Mouse (Mus musculus): Measurements from ENCODE around the gene Dgkq. TPM values are rescaled to one million over a fixed set of nuclear protein-coding genes. Genes with fewer than 3 reads are reported as not detected.

The Dgkq gene
- polyA plus RNA-seq, 1 experiment from 2014 or later = 11.0 TPM

- Histone ChIP-seq H3K4me2 (ENCODE audit: low read depth, low read length) (peak overlapping the region; percentile 83), H3K9me3 (ENCODE audit: control insufficient read depth, low read length) (no peaks in the 10 kb centered on the region), H3K4me3 (ENCODE audit: low read length) (peak overlapping the region; percentile 88), H3K27me3 (ENCODE audit: control insufficient read depth, insufficient read depth, low read depth, low read length) (no peaks in the 10 kb centered on the region), H3K27ac (ENCODE audit: low read length) (peak overlapping the region; percentile 73), H3K9ac (ENCODE audit: low read length) (peak overlapping the region; percentile 87), H3K4me1 (replicated peaks; ENCODE audit: control insufficient read depth, insufficient read depth, low read length) (peaks cover 31% of the 10 kb centered on the region), H3K36me3 (ENCODE audit: control insufficient read depth, insufficient read depth, low read length) (0 out of 2 replicates have a peak, but pooled peaks cover under 1% of the 10 kb centered on the region)
- WGBS = 0% methylated on average over 27 of the region's 43 CpGs
- ATAC-seq (ENCODE audit: low read depth) = peak; percentile 97
Observed at GRCm38 (mm10) chr5:108693872-108694288, 24.4 kb upstream of the Dgkq start.

- Histone ChIP-seq H3K36me3 (ENCODE audit: control insufficient read depth, insufficient read depth, low read length) (no peaks in the 10 kb centered on the region), H3K4me1 (replicated peaks; ENCODE audit: control insufficient read depth, insufficient read depth, low read length) (peaks cover 26% of the 10 kb centered on the region), H3K9ac (ENCODE audit: low read length) (peak within 1 kb of the TSS; percentile 78), H3K4me3 (ENCODE audit: low read length) (peak within 1 kb of the TSS; percentile 88), H3K4me2 (ENCODE audit: low read depth, low read length) (peak within 1 kb of the TSS; percentile 82), H3K9me3 (ENCODE audit: control insufficient read depth, low read length) (no peaks in the 10 kb centered on the region), H3K27ac (ENCODE audit: low read length) (0 out of 2 replicates have a peak within 1 kb of the TSS, but pooled peaks have one; percentile 12), H3K27me3 (ENCODE audit: control insufficient read depth, insufficient read depth, low read depth, low read length) (no peaks in the 10 kb centered on the region)
- peak; percentile 6; the same call in 1 of the 2 replicates for ATAC-seq (ENCODE audit: low read depth)
- whole genome bisulfite sequencing = 2% methylated on average over 16 of the region's 18 CpGs
Observed at GRCm38 (mm10) chr5:108692271-108692670, 22.8 kb upstream of the Dgkq start, which contains the start of gene Fgfrl1. Gene Fgfrl1 (plus strand): TSS chr5:108692382.

- no peak for ATAC-seq (ENCODE audit: low read depth)
- H3K27ac ChIP-seq (ENCODE audit: low read length) = no peak overlapping the region
- no peaks in the 10 kb centered on the region for H3K27me3 ChIP-seq (ENCODE audit: control insufficient read depth, insufficient read depth, low read depth, low read length)
- H3K9ac ChIP-seq (ENCODE audit: low read length) = no peak overlapping the region
- H3K4me2 ChIP-seq (ENCODE audit: low read depth, low read length) = no peak overlapping the region
- H3K4me3 ChIP-seq (ENCODE audit: low read length) = no peak overlapping the region
- no peaks in the 10 kb centered on the region for H3K36me3 ChIP-seq (ENCODE audit: control insufficient read depth, insufficient read depth, low read length)
- peaks cover 17% of the 10 kb centered on the region for H3K4me1 ChIP-seq (replicated peaks; ENCODE audit: control insufficient read depth, insufficient read depth, low read length)
- no peaks in the 10 kb centered on the region for H3K9me3 ChIP-seq (ENCODE audit: control insufficient read depth, low read length)
- WGBS = 70% methylated on average over 4 of the region's 4 CpGs
Observed at GRCm38 (mm10) chr5:108691152-108691551, 21.7 kb upstream of the Dgkq start.

GRCm38 (mm10) chr5:108689091-108689490 lies 19.6 kb upstream of the Dgkq start:
- Histone ChIP-seq H3K9ac (ENCODE audit: low read length) (no peak overlapping the region), H3K4me2 (ENCODE audit: low read depth, low read length) (no peak overlapping the region), H3K27ac (ENCODE audit: low read length) (no peak overlapping the region), H3K4me1 (replicated peaks; ENCODE audit: control insufficient read depth, insufficient read depth, low read length) (peaks cover 11% of the 10 kb centered on the region), H3K4me3 (ENCODE audit: low read length) (no peak overlapping the region), H3K27me3 (ENCODE audit: control insufficient read depth, insufficient read depth, low read depth, low read length) (no peaks in the 10 kb centered on the region), H3K36me3 (ENCODE audit: control insufficient read depth, insufficient read depth, low read length) (no peaks in the 10 kb centered on the region), H3K9me3 (ENCODE audit: control insufficient read depth, low read length) (no peaks in the 10 kb centered on the region)
- WGBS = 74% methylated on average over 5 of the region's 5 CpGs
- no peak for ATAC-seq (ENCODE audit: low read depth)

DNA sequence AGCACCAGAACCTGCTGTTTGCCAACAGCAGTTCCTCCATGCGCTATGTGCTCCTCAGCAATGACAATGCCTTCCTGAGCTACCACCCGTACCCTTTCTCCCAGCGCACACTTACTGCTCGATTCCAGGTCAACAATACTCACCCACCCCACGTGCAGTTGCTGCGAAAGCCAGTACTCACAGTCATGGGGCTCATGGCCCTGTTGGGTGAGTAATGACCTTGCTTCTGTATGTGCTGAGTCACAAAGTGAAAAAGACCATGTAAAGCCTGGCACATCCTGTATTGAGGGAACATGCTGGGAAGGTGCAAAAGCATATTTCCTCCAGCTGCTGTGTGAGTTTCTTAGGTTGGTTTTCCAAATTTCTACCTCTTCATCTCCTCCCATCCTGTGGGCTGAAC lies 11.4 kb upstream of the Dgkq start:
- 92% methylated on average over 6 of the region's 6 CpGs for WGBS
- ATAC-seq (ENCODE audit: low read depth) = no peak
- Histone ChIP-seq H3K36me3 (ENCODE audit: control insufficient read depth, insufficient read depth, low read length) (no peaks in the 10 kb centered on the region), H3K4me2 (ENCODE audit: low read depth, low read length) (no peak overlapping the region), H3K9me3 (ENCODE audit: control insufficient read depth, low read length) (no peaks in the 10 kb centered on the region), H3K27me3 (ENCODE audit: control insufficient read depth, insufficient read depth, low read depth, low read length) (no peaks in the 10 kb centered on the region), H3K9ac (ENCODE audit: low read length) (no peak overlapping the region), H3K27ac (ENCODE audit: low read length) (no peak overlapping the region), H3K4me1 (replicated peaks; ENCODE audit: control insufficient read depth, insufficient read depth, low read length) (peaks cover 12% of the 10 kb centered on the region), H3K4me3 (ENCODE audit: low read length) (no peak overlapping the region)

DNA sequence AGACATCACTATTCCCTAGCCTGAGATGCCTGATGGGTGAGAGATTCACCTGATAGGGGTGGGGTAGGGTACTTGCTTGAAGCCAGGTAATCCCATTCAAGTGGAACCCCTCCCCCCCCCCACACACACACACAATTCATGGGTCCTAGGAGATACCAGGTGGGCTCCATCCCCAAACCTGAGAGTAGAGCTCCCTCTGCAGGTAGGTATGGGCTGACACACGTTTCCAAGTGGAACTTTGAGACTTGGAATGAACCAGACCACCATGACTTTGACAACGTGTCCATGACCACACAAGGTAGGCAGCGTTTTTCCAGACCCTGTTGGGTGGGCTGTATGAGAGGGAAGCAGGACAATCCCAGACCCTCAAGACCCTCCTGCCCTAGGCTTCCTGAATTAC lies 10.4 kb upstream of the Dgkq start:
- Histone ChIP-seq H3K27me3 (ENCODE audit: control insufficient read depth, insufficient read depth, low read depth, low read length) (no peaks in the 10 kb centered on the region), H3K9ac (ENCODE audit: low read length) (no peak overlapping the region), H3K27ac (ENCODE audit: low read length) (no peak overlapping the region), H3K36me3 (ENCODE audit: control insufficient read depth, insufficient read depth, low read length) (no peaks in the 10 kb centered on the region), H3K4me3 (ENCODE audit: low read length) (no peak overlapping the region), H3K4me1 (replicated peaks; ENCODE audit: control insufficient read depth, insufficient read depth, low read length) (peaks cover 12% of the 10 kb centered on the region), H3K9me3 (ENCODE audit: control insufficient read depth, low read length) (no peaks in the 10 kb centered on the region), H3K4me2 (ENCODE audit: low read depth, low read length) (no peak overlapping the region)
- WGBS = 52% methylated on average over 3 of the region's 3 CpGs
- no peak for ATAC-seq (ENCODE audit: low read depth)

DNA sequence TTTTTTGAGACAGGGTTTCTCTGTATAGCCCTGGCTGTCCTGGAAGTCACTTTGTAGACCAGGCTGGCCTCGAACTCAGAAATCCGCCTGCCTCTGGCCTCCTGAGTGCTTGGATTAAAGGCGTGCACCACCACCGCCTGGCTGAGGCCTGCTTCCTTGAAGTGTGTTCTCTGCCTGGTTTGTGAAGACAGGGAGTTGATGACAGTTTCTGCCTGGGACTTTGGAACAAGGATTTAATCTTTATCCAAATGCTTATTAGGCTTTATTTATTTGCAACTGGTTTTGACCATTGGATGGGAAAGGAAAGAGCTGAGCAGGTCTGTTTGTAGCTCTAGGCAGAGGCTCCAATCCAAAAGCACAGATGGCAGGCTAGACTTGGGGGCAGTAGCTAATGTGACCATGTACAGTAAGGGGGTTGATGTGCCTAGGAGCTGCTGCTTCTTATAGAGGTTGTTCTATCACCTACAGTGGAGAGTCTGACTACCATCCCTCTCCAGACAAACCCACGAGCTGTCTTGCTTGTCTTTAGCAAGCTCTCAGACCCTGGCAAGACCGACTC lies 8.9 kb upstream of the Dgkq start:
- Histone ChIP-seq H3K9me3 (ENCODE audit: control insufficient read depth, low read length) (no peaks in the 10 kb centered on the region), H3K36me3 (ENCODE audit: control insufficient read depth, insufficient read depth, low read length) (no peaks in the 10 kb centered on the region), H3K27me3 (ENCODE audit: control insufficient read depth, insufficient read depth, low read depth, low read length) (no peaks in the 10 kb centered on the region), H3K4me3 (ENCODE audit: low read length) (no peak overlapping the region), H3K4me2 (ENCODE audit: low read depth, low read length) (no peak overlapping the region), H3K4me1 (replicated peaks; ENCODE audit: control insufficient read depth, insufficient read depth, low read length) (peaks cover 12% of the 10 kb centered on the region), H3K9ac (ENCODE audit: low read length) (no peak overlapping the region), H3K27ac (ENCODE audit: low read length) (no peak overlapping the region)
- WGBS = 80% methylated on average over 6 of the region's 6 CpGs
- no peak for ATAC-seq (ENCODE audit: low read depth)

DNA sequence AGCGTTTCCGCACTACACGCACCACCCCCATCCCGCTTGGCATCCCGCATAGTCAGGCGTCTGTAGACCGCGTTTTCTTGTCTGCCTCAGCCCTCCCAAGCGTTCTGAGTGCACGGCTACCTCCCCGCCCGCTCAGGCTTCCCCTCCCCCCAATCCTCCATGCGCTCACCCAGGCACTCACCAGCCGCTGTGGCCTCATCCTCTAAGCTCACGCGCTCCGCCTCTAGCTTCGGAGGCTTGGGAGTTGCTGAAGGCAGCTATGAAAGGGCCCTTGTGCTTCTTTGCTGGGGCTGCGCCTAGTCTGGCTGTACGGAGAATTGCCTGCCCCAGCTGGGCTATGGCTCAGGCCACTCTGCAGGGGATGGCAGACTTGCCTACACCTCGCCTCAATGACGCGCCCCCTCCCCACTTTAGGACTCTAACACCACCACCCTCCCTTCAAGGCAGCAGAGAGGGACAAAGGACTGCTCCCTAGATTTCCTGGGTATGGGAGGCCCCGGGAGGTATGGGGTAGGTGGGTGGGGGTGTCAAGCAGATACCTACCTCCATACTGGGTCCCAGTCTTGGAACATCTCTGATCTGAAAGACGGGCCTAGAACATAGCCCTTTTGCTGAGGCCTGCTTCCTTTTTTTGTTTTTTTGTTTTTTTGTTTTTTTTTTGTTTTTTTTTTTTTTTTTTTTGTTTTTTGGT lies 8.3 kb upstream of the Dgkq start:
- Histone ChIP-seq H3K4me1 (replicated peaks; ENCODE audit: control insufficient read depth, insufficient read depth, low read length) (peaks cover 12% of the 10 kb centered on the region), H3K4me2 (ENCODE audit: low read depth, low read length) (peak overlapping the region; percentile 57), H3K9ac (ENCODE audit: low read length) (peak overlapping the region; percentile 53), H3K27ac (ENCODE audit: low read length) (peak overlapping the region; percentile 63), H3K27me3 (ENCODE audit: control insufficient read depth, insufficient read depth, low read depth, low read length) (no peaks in the 10 kb centered on the region), H3K9me3 (ENCODE audit: control insufficient read depth, low read length) (no peaks in the 10 kb centered on the region), H3K36me3 (ENCODE audit: control insufficient read depth, insufficient read depth, low read length) (peaks cover under 1% of the 10 kb centered on the region; the same call in 1 of the 2 replicates), H3K4me3 (ENCODE audit: low read length) (peak overlapping the region; percentile 38)
- peak; percentile 87 for ATAC-seq (ENCODE audit: low read depth)
- 3% methylated on average over 25 of the region's 25 CpGs for WGBS

GRCm38 (mm10) chr5:108676772-108677498 lies 7.5 kb upstream of the Dgkq start:
- Histone ChIP-seq H3K27ac (ENCODE audit: low read length) (no peak overlapping the region), H3K27me3 (ENCODE audit: control insufficient read depth, insufficient read depth, low read depth, low read length) (no peaks in the 10 kb centered on the region), H3K4me2 (ENCODE audit: low read depth, low read length) (peak overlapping the region; percentile 57), H3K9ac (ENCODE audit: low read length) (peak overlapping the region; percentile 53; the same call in 1 of the 2 replicates), H3K36me3 (ENCODE audit: control insufficient read depth, insufficient read depth, low read length) (peaks cover 4% of the 10 kb centered on the region; the same call in 1 of the 2 replicates), H3K9me3 (ENCODE audit: control insufficient read depth, low read length) (no peaks in the 10 kb centered on the region), H3K4me1 (replicated peaks; ENCODE audit: control insufficient read depth, insufficient read depth, low read length) (peaks cover 12% of the 10 kb centered on the region), H3K4me3 (ENCODE audit: low read length) (peak overlapping the region; percentile 38)
- 12% methylated on average over 5 of the region's 5 CpGs for WGBS
- peak; percentile 44 for ATAC-seq (ENCODE audit: low read depth)
